Mouse (Mus musculus) embryo, embryonic 10 days (tissue): ENCODE measurements around the gene Fancg.

Experiments used
- DNase-seq: peaks from one replicate; pipeline ENCODE4 v3.0.0-alpha.2; 2015; ENCODE audit warnings: low spot score

Gene Fancg

GRCm38 (mm10) chr4:43033481-43033880 lies 23.2 kb upstream of the Fancg start:
- DNase-seq = no peak

- DNase-seq = no peak
These were observed 22.2 kb upstream of the Fancg start for GRCm38 (mm10) chr4:43032501-43032900.

DNA sequence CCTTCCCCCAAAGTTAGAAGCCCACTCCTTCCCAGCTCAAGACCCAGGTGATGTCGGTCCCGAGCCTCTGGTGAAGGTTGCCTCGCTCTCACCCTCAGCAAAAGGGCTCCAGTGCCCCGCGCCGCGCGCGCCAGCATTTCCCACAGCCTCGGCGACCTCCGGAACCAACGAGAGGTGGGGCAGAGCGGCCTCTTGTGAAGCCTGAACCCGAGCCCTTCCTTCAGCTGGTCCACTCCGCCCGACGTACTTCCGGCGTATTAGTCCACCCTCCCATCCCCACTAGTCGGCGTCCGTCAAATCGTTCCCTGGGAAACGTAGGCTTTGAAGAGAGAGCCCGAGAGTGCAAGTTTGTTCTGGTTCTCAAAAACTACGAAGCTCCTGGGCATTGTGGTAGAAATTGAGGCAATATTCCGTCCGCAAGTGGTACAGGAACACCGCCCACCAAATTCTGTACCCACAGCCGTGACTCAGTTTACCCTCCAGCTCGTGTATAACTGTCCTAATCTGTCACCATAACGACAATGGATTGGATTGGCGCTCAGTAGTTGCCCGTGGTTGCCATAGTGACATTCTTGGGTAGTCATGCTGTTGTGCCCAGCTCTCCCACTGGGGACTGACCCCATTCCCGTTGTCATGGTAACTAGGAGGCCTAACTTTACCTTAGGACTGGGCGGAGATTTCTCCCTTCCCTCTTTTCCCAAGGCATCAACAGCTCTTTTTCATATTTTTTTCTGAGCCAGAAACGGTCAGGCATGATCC lies 21.1 kb upstream of the Fancg start, which contains the start of gene Stoml2:
Gene Stoml2, minus strand, starts transcription at position 474 of the 759 bp plus-strand sequence.
- DNase-seq = peak; percentile 98

DNA sequence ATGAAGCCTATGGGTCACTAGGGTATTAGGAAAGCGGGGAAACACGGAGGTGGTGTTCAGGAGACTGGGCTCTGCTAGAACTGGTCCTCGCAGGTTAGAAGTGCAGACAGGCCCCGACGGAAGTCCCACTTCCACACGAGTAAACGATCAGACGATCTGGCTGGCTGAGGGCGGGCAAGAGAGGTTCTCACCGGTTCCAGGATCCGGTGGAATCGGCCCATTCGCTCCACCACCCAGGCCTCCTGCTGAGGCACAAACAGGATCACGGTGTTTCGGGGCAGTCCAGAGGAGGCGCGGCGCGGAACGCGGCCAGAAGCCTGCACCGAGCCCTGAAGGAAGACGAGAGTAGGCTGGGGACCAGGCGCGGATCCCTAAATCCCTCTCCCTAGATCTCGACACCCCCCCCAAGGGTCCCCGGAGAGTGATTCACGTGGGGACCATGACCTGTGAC lies 20.5 kb upstream of the Fancg start:
- no peak for DNase-seq

- no peak for DNase-seq
These were observed 20.0 kb upstream of the Fancg start for GRCm38 (mm10) chr4:43030352-43030751.

- no peak for DNase-seq
These were observed 19.4 kb upstream of the Fancg start for GRCm38 (mm10) chr4:43029749-43030148.

DNA sequence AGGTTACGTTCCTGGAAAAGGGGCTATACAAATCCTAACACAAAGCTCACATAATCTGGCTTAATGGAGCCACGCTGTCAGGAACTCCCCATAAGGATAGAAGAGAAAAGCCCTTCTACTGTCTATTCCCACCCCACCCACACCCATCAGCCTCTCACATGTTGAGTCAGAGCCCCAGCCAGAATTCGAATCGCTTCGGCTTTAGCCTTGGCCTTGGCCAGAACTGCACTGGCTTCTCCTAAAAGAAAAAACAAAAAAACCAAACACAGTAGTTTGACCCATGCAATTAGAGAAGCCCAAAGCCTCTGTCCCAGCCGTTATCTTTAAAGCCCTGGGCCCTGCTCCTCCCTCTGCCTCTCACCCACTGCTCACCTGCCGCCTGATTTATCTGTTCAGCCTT lies 18.8 kb upstream of the Fancg start:
- DNase-seq = no peak

DNA sequence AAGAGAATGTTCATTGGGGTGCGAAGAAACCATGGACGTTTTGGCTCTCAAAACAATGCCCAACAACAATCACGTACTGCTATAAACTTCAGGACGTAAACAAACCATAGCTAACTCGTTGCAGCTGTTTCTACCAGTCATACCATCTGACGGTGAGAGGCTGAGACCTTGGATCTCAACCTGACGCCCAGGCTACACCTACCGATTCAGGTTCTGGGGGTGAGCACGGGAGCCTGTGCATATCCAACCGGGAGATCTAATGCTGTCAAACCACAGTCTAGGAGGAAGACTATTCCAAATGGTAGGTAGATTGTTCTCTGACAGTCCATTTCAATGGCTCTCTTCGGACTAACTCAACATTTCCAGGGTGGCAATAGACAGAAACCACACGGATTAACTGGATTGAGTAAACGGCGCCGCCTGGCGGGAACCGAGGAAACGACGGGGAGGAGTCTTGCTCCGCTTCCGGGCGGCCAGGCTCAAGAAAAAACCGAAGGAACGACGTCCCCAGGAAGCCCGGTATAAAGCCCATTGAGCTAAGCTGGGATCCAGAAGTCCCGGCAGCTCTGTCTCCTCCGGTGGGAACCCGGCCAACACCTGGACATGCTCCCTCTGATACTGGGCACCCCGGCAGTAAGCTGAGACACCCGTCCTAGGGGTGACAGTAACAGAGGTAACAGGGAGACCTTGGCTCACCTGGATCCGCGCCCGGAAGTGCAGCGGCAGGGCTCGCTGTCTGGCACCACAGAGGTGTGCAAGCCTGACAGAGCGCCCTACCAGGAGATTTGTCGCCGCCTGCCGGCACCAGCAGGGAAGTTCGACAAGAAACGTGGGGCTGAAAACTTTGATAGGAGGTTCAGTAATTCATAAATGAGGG lies 15.0 kb upstream of the Fancg start, which contains the start of gene Pigo:
Gene Pigo, minus strand, starts transcription at position 736 of the 877 bp plus-strand sequence.
- DNase-seq = peak; percentile 93

GRCm38 (mm10) chr4:43024673-43025072 lies 14.4 kb upstream of the Fancg start:
- DNase-seq = no peak

DNA sequence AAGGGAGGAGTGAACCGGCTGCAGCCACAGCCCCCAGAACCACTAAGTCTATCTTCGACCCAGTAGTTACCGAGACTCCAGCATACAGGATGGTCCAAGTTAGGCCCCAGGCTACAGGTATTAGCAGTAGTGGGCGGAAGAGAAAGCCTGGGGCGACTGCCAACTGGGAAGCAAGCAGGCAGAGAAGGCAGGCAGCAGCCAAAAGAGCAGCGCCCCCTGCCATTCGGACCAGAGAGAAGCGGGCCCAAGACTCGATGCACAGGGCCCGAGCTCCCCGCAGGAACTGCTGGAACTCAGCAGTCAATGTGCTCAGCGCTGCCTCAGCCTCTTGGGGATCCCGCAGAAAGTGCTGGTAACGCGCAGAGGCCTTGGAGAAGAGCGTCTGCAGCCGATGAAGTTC lies 11.0 kb upstream of the Fancg start:
- DNase-seq = no peak

DNA sequence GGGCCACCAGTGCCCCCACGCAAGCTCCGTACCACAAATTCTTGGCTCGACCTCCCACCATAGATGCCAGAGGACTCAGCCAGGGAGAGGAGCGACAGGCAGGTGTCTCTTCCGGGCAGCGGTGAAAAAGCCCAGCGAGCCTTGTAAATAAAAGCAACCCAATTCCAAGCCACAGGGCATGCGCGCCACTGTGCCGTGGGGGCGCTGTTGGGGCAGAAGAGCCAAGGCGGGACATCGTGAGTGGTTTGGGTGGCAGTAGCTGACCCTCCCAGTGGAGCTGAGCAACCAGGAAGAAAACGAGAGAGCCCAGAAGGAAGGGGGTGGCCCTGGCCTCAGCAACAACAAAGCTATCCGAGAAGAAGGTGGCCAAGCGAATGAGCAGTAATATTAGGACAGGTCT lies 10.6 kb upstream of the Fancg start:
- DNase-seq = no peak

DNA sequence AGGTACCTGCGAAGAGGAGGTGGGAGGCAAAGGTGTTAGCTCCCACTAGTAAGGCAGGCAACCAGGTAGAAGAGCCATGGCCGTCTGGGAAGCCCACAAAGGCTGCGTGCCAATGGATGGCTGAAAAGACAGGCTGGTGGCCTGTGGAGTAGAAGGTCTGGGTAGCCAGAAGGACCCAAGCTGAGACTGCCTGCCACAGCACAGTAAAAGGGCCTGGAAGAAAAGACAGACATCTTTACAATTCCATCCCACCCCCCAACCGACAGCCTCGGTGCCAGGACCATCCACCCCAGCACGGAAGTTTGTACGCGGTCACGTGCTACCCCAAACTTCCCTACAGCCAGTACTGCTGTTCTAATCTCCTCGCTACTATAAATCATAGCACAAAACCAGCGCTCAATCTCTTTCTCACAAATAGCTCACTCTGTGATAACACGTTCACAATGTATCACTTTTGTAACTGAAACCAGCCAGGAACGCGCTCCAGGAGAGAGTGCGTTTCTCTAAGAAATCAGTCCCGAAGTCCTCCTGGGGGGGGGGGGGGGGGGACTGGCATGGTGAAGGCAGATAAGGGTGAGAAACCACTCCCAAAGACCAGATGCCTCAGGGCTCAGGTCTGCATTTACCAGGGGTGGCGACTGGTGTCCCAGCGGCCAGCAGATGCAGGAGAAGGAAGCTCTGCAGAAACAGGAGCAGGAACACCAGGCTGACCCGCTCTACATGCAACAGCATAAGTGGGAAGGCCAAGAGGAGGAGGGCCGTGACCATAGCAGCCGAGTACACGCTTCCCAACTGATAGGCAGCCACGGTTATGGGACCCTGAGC lies 9.5 kb upstream of the Fancg start:
- no peak for DNase-seq

DNA sequence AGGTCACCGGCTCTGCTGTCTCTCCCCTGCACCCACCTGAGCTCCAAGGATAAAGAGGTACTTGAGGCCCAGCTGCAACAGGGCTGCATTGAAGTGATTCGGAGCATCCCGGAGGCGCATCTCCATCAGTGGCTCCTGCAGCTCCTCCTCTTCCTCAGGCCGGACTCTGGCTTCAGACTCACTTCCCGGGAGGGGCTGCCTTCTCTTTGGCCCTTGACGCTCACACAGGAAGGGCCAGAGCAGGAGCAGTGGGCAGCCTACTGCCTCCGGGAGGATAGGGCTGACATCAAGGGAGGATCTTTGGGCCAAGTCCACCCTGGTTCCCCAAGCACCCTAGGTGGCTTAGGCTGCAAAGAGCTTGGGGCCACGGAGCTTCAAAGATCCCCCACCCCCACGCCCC lies 8.9 kb upstream of the Fancg start:
- DNase-seq = no peak

GRCm38 (mm10) chr4:43018156-43018555 lies 7.8 kb upstream of the Fancg start:
- DNase-seq = no peak

DNA sequence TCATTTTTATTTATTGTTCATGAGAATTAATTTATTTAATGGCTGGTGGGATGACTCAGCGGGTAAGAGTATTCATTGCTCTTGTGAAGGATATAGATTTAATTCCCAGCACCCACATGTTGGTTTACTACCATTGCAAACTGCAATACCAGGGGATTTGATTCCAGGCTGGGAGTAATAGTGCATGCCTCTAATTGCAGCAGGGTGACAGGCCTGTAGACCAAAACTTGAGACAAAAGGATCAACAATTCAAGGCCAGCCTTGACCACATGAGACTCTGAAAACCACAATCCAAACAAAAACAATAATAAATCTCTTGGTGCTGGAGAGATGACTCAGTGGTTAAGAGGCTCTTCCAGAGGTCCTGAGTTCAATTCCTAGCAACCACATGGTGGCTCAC lies 1.8 kb upstream of the Fancg start:
- no peak for DNase-seq

DNA sequence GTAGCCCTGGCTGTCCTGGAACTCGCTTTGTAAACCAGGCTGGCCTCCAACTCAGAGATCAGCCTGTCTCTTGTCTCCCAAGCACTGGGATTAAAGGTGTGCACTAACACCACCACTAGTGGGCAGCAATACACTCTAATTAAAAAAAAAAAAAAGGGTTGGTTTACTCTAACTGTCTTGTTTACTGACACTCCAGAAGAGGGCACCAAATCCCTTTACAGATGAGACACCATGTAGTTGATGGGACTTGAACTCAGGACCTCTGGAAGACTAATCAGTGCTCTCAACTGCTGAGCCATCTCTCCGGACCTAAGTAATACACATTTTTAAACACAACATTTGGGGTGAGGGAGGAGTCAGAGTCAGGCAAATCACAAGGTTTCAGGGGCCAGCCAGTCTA lies 4.5 kb downstream of the Fancg start:
- peak; percentile 64 for DNase-seq

- DNase-seq = no peak
These were observed 5.4 kb downstream of the Fancg start for GRCm38 (mm10) chr4:43004951-43005350.

- DNase-seq = no peak
These were observed 7.4 kb downstream of the Fancg start for GRCm38 (mm10) chr4:43002756-43003439.

GRCm38 (mm10) chr4:43001272-43001671 lies 9.0 kb downstream of the Fancg start:
- no peak for DNase-seq

GRCm38 (mm10) chr4:43000141-43000986 lies 9.9 kb downstream of the Fancg start, which contains the start of gene Vcp:
Gene Vcp, minus strand, starts transcription at chr4:43000507.
- DNase-seq = peak; percentile 100
